Mouse (Mus musculus): Measurements from ENCODE around the gene Pigv.

DNA sequence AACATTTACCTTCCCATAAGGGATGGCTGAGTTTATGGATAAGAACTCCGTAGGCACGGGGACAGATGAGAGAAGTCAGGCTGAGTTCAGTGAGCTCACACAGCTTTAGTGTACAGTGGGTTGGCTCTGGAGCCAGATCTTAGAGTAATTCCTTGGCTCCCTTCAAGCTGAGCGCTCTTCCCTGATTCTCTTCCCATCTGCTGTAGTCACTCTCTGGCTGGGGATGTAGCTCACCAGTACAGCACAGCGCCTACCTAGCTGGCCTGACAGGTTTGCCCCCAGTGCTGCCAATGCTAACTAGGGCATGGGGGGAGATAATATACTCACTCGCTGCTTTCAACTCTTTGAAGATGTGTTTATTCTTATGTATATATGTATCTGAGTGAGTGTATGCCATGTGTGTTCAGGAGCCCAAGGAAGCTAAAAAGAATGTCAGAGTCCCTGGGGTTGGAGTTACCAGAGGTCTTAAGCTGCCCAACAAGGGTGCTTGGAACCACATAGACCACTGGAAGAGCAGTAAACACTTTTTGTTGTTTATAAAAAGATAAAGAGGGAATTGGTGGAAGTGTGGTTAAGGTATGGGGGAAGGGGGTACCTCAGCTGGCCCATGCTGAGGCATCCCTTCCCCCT lies 14.5 kb downstream of the Pigv start:
- TF ChIP-seq CTCF (IDR thresholded peaks at IDR 0.05 in 2 of 3, conservative IDR thresholded peaks at IDR 0.05 in 1 of 3; ENCODE audit: control insufficient read depth in 1 of 3, insufficient read depth in 1 of 3, low read depth in 2 of 3, low read length in 3 of 3, poor library complexity in 1 of 3, severe bottlenecking in 1 of 3) (no peak), POLR2A (IDR thresholded peaks at IDR 0.05; ENCODE audit: control insufficient read depth in 1 of 2, insufficient read depth in 1 of 2, low read depth in 1 of 2, low read length in 2 of 2, poor library complexity in 1 of 2) (no peak), RAD21 (IDR thresholded peaks at IDR 0.05; ENCODE audit: low read depth, low read length) (no peak), MAX (IDR thresholded peaks at IDR 0.05; ENCODE audit: low read length) (no peak), ZMIZ1 (IDR thresholded peaks at IDR 0.05; ENCODE audit: low read depth, low read length) (no peak), USF1 (IDR thresholded peaks at IDR 0.05; ENCODE audit: low read depth, low read length) (no peak), CHD1 (IDR thresholded peaks at IDR 0.05; ENCODE audit: low read depth, low read length) (no peak), TBP (IDR thresholded peaks at IDR 0.05; ENCODE audit: low read depth, low read length) (no peak), EP300 (IDR thresholded peaks at IDR 0.05; ENCODE audit: low read depth in 1 of 2, low read length in 2 of 2) (no peak), JUND (IDR thresholded peaks at IDR 0.05; ENCODE audit: low read depth, low read length) (no peak)
